Mouse (Mus musculus) left cerebral cortex, adult 2 months (tissue): Measurements from ENCODE around the gene Gm13043. TPM values are rescaled to one million over a fixed set of nuclear protein-coding genes. Genes with fewer than 3 reads are reported as not detected.
"Not testable (repeated sequence)": the region's sequence is repeated elsewhere in the genome, so short reads cannot be mapped to it uniquely, and the experiment has no call there.

Source experiments
- DNase-seq, 2 experiments: peaks; one replicate each; pipeline ENCODE4 v3.0.0; 2021 to 2022; ENCODE audit warnings: low spot score in 2 of 2, mixed read lengths in 1 of 2; ENCODE audit errors: extremely low spot score in 1 of 2
- H3K27ac ChIP-seq: fragments of 200-600 bp; 2 replicates; pipeline ENCODE4 v1.8.1; 2022
- H3K4me3 ChIP-seq: fragments of 200-600 bp; 2 replicates; pipeline ENCODE4 v1.8.1; 2022
- CTCF ChIP-seq: fragments of 200-600 bp; IDR thresholded peaks from 2 replicates; pipeline ENCODE4 v1.8.1; 2022; ENCODE audit warnings: antibody characterized with exemption, mild to moderate bottlenecking, moderate library complexity
- intact Hi-C: fragments of 180-260 bp; cut with DNase I; formaldehyde crosslinking; loops from one replicate; pipeline ENCODE4 v1.15.1; 2025
- long read RNA-seq, 2 experiments: library from polyadenylated mRNA; stranded (forward); transcript quantifications; one replicate each; pipeline ENCODE4 v2.0.0; 2021; ENCODE audit warnings: borderline mapping rate in 2 of 2
- total RNA-seq, 2 experiments: library from RNA; stranded (reverse); gene quantifications; 2 replicates each; pipeline ENCODE4 v1.2.3; 2021

The Gm13043 gene
- total RNA-seq, result not detected
- long read RNA-seq, experiment 1, result 0 reads
- long read RNA-seq, experiment 2, result 0 reads

GRCm38 (mm10) chr4:143511043-143511442, at the start of gene Gm13043:
Gene Gm13043, plus strand, starts transcription at chr4:143511343.
- Histone ChIP-seq H3K4me3 (no peak within 1 kb of the TSS), H3K27ac (no peak within 1 kb of the TSS)
- intact Hi-C loops, result no loop called here
- DNase-seq, result no peak
- TF ChIP-seq CTCF, result no peak

- DNase-seq, H3K4me3 ChIP-seq, H3K27ac ChIP-seq, intact Hi-C loops: not testable (repeated sequence)
These were observed 24.5 kb downstream of the Gm13043 start, which contains the start of gene Gm13040 for GRCm38 (mm10) chr4:143535654-143536053. Gene Gm13040, plus strand, starts transcription at chr4:143535954.

GRCm38 (mm10) chr4:143551400-143551799, 40.3 kb downstream of the Gm13043 start, which contains the start of the genes BC080695 and Gm13057:
Gene BC080695, plus strand, starts transcription at chr4:143551700.
Gene Gm13057, plus strand, starts transcription at chr4:143551709.
- intact Hi-C loops, H3K27ac ChIP-seq, H3K4me3 ChIP-seq, DNase-seq: not testable (repeated sequence)

Other genes starting within 250 kb of the Gm13043 start
- 10 to 100 TPM; 15.0 to 15.3 TPM for gene Pdpn, start 211.8 kb upstream of the Gm13043 start, total RNA-seq
- 1 to 10 TPM; 2.3 TPM for gene Lrrc38, start 161.6 kb upstream of the Gm13043 start, total RNA-seq
- not detected for gene Pramel1, start 116.9 kb upstream of the Gm13043 start, total RNA-seq
- 10 to 100 TPM; 12.5 to 12.8 TPM for gene Pramef8, start 98.9 kb upstream of the Gm13043 start, total RNA-seq
- not detected for gene Oog4, start 61.0 kb upstream of the Gm13043 start, total RNA-seq
- not detected for gene Gm13040, start 24.6 kb downstream of the Gm13043 start, total RNA-seq
- gene BC080695, start 40.4 kb downstream of the Gm13043 start, total RNA-seq, result not detected
- gene Gm13057, start 40.4 kb downstream of the Gm13043 start, total RNA-seq, result not detected
- not detected for gene Gm13083, start 103.7 kb downstream of the Gm13043 start, total RNA-seq
- gene Gm13088, start 145.9 kb downstream of the Gm13043 start, total RNA-seq, result not detected
- not detected for gene Gm13089, start 191.4 kb downstream of the Gm13043 start, total RNA-seq
- not detected for gene Gm13078, start 208.1 kb downstream of the Gm13043 start, total RNA-seq